Mouse (Mus musculus): ENCODE measurements at regions not wholly inside any gene's neighbourhood (a gene's known extent, or its start where the extent isn't known, plus 50 kb on each side); places are given as distances from the start of the nearest gene placed in this dataset.

- DNase-seq (ENCODE audit: low spot score) (no peak), ATAC-seq (ENCODE audit: extremely low read depth, insufficient number of reproducible peaks, low FRiP score, poor library complexity, severe bottlenecking) (no peak)
- Histone ChIP-seq H3K36me3 (replicated peaks) (no peaks in the 10 kb centered on the region), H3K4me3 (ENCODE audit: low read depth, low read length) (no peak overlapping the region), H3K9me3 (replicated peaks) (no peaks in the 10 kb centered on the region), H3K4me1 (ENCODE audit: insufficient read depth, low read depth, low read length) (no peaks in the 10 kb centered on the region), H3K27me3 (ENCODE audit: insufficient read depth, low read length) (no peaks in the 10 kb centered on the region)
- no peak for TF ChIP-seq TAL1 (conservative IDR thresholded peaks at IDR 0.05; ENCODE audit: low read depth, low read length)
- no peak for TF ChIP-seq POLR2AphosphoS5 (IDR thresholded peaks at IDR 0.05; ENCODE audit: insufficient replicate concordance, low read depth, low read length)
- TF ChIP-seq CTCF (IDR thresholded peaks at IDR 0.05; ENCODE audit: low read depth, low read length), result no peak
- TF ChIP-seq GATA1 (IDR thresholded peaks at IDR 0.05; ENCODE audit: borderline replicate concordance, low read length), result no peak
- no peak for TF ChIP-seq GATA2 (IDR thresholded peaks at IDR 0.05; ENCODE audit: borderline replicate concordance, low read depth, low read length)
These were observed 93.3 kb downstream of the Atxn7l3b start for GRCm38 (mm10) chr10:112835508-112835907.

GRCm38 (mm10) chr10:112810181-112810580 lies 118.6 kb downstream of the Atxn7l3b start:
- no peaks in the 10 kb centered on the region for H3K36me3 ChIP-seq (replicated peaks)
- H3K4me3 ChIP-seq (ENCODE audit: low read depth, low read length), result no peak overlapping the region
- no peaks in the 10 kb centered on the region for H3K4me1 ChIP-seq (ENCODE audit: insufficient read depth, low read depth, low read length)
- TF ChIP-seq CTCF (IDR thresholded peaks at IDR 0.05; ENCODE audit: low read depth, low read length) (no peak), POLR2AphosphoS5 (IDR thresholded peaks at IDR 0.05; ENCODE audit: insufficient replicate concordance, low read depth, low read length) (no peak), TAL1 (conservative IDR thresholded peaks at IDR 0.05; ENCODE audit: low read depth, low read length) (no peak), GATA1 (IDR thresholded peaks at IDR 0.05; ENCODE audit: borderline replicate concordance, low read length) (no peak), GATA2 (IDR thresholded peaks at IDR 0.05; ENCODE audit: borderline replicate concordance, low read depth, low read length) (no peak)
- H3K9me3 ChIP-seq (replicated peaks), result no peaks in the 10 kb centered on the region
- DNase-seq (ENCODE audit: low spot score) (no peak), ATAC-seq (ENCODE audit: extremely low read depth, insufficient number of reproducible peaks, low FRiP score, poor library complexity, severe bottlenecking) (no peak)
- H3K27me3 ChIP-seq (ENCODE audit: insufficient read depth, low read length), result no peaks in the 10 kb centered on the region

GRCm38 (mm10) chr10:112803557-112803956 lies 125.2 kb downstream of the Atxn7l3b start:
- 0 out of 2 replicates have a peak, but pooled peaks have one; percentile 8 for TF ChIP-seq CTCF (IDR thresholded peaks at IDR 0.05; ENCODE audit: low read depth, low read length)
- no peak for TF ChIP-seq GATA1 (IDR thresholded peaks at IDR 0.05; ENCODE audit: borderline replicate concordance, low read length)
- DNase-seq (ENCODE audit: low spot score), result no peak
- no peaks in the 10 kb centered on the region for H3K9me3 ChIP-seq (replicated peaks)
- no peaks in the 10 kb centered on the region for H3K36me3 ChIP-seq (replicated peaks)
- H3K4me3 ChIP-seq (ENCODE audit: low read depth, low read length), result no peak overlapping the region
- H3K4me1 ChIP-seq (ENCODE audit: insufficient read depth, low read depth, low read length), result no peaks in the 10 kb centered on the region
- no peaks in the 10 kb centered on the region for H3K27me3 ChIP-seq (ENCODE audit: insufficient read depth, low read length)
- peak; percentile 40; the same call in 1 of the 2 replicates for ATAC-seq (ENCODE audit: extremely low read depth, insufficient number of reproducible peaks, low FRiP score, poor library complexity, severe bottlenecking)

- no peak for TF ChIP-seq GATA1 (IDR thresholded peaks at IDR 0.05; ENCODE audit: borderline replicate concordance, low read length)
- TF ChIP-seq CTCF (IDR thresholded peaks at IDR 0.05; ENCODE audit: low read depth, low read length), result peak; percentile 47; the same call in 1 of the 2 replicates
- H3K4me1 ChIP-seq (ENCODE audit: insufficient read depth, low read depth, low read length), result no peaks in the 10 kb centered on the region
- H3K27me3 ChIP-seq (ENCODE audit: insufficient read depth, low read length), result no peaks in the 10 kb centered on the region
- ATAC-seq (ENCODE audit: extremely low read depth, insufficient number of reproducible peaks, low FRiP score, poor library complexity, severe bottlenecking), result peak; percentile 40
- no peaks in the 10 kb centered on the region for H3K9me3 ChIP-seq (replicated peaks)
- DNase-seq (ENCODE audit: low spot score), result peak; percentile 14
- H3K4me3 ChIP-seq (ENCODE audit: low read depth, low read length), result no peak overlapping the region
- H3K36me3 ChIP-seq (replicated peaks), result no peaks in the 10 kb centered on the region
These were observed 127.2 kb downstream of the Atxn7l3b start for GRCm38 (mm10) chr10:112801560-112801959.

- no peaks in the 10 kb centered on the region for H3K36me3 ChIP-seq (replicated peaks)
- no peak for ATAC-seq (ENCODE audit: extremely low read depth, insufficient number of reproducible peaks, low FRiP score, poor library complexity, severe bottlenecking)
- no peaks in the 10 kb centered on the region for H3K27me3 ChIP-seq (ENCODE audit: insufficient read depth, low read length)
- H3K4me3 ChIP-seq (ENCODE audit: low read depth, low read length), result no peak overlapping the region
- H3K9me3 ChIP-seq (replicated peaks), result no peaks in the 10 kb centered on the region
- TF ChIP-seq GATA1 (IDR thresholded peaks at IDR 0.05; ENCODE audit: borderline replicate concordance, low read length) (no peak), CTCF (IDR thresholded peaks at IDR 0.05; ENCODE audit: low read depth, low read length) (no peak), POLR2AphosphoS5 (IDR thresholded peaks at IDR 0.05; ENCODE audit: insufficient replicate concordance, low read depth, low read length) (no peak), GATA2 (IDR thresholded peaks at IDR 0.05; ENCODE audit: borderline replicate concordance, low read depth, low read length) (no peak), TAL1 (conservative IDR thresholded peaks at IDR 0.05; ENCODE audit: low read depth, low read length) (no peak)
- no peaks in the 10 kb centered on the region for H3K4me1 ChIP-seq (ENCODE audit: insufficient read depth, low read depth, low read length)
- DNase-seq (ENCODE audit: low spot score), result no peak
These were observed 130.2 kb downstream of the Atxn7l3b start for GRCm38 (mm10) chr10:112798603-112799002.

GRCm38 (mm10) chr10:112798090-112798489 lies 130.7 kb downstream of the Atxn7l3b start:
- H3K9me3 ChIP-seq (replicated peaks), result no peaks in the 10 kb centered on the region
- H3K4me3 ChIP-seq (ENCODE audit: low read depth, low read length), result no peak overlapping the region
- H3K4me1 ChIP-seq (ENCODE audit: insufficient read depth, low read depth, low read length), result no peaks in the 10 kb centered on the region
- no peaks in the 10 kb centered on the region for H3K27me3 ChIP-seq (ENCODE audit: insufficient read depth, low read length)
- no peaks in the 10 kb centered on the region for H3K36me3 ChIP-seq (replicated peaks)
- DNase-seq (ENCODE audit: low spot score) (no peak), ATAC-seq (ENCODE audit: extremely low read depth, insufficient number of reproducible peaks, low FRiP score, poor library complexity, severe bottlenecking) (no peak)
- TF ChIP-seq CTCF (IDR thresholded peaks at IDR 0.05; ENCODE audit: low read depth, low read length) (no peak), GATA1 (IDR thresholded peaks at IDR 0.05; ENCODE audit: borderline replicate concordance, low read length) (no peak), GATA2 (IDR thresholded peaks at IDR 0.05; ENCODE audit: borderline replicate concordance, low read depth, low read length) (no peak), TAL1 (conservative IDR thresholded peaks at IDR 0.05; ENCODE audit: low read depth, low read length) (no peak), POLR2AphosphoS5 (IDR thresholded peaks at IDR 0.05; ENCODE audit: insufficient replicate concordance, low read depth, low read length) (no peak)

- no peaks in the 10 kb centered on the region for H3K36me3 ChIP-seq (replicated peaks)
- H3K4me1 ChIP-seq (ENCODE audit: insufficient read depth, low read depth, low read length), result no peaks in the 10 kb centered on the region
- H3K9me3 ChIP-seq (replicated peaks), result no peaks in the 10 kb centered on the region
- H3K27me3 ChIP-seq (ENCODE audit: insufficient read depth, low read length), result no peaks in the 10 kb centered on the region
- no peak for ATAC-seq (ENCODE audit: extremely low read depth, insufficient number of reproducible peaks, low FRiP score, poor library complexity, severe bottlenecking)
- TF ChIP-seq POLR2AphosphoS5 (IDR thresholded peaks at IDR 0.05; ENCODE audit: insufficient replicate concordance, low read depth, low read length) (no peak), GATA2 (IDR thresholded peaks at IDR 0.05; ENCODE audit: borderline replicate concordance, low read depth, low read length) (no peak), CTCF (IDR thresholded peaks at IDR 0.05; ENCODE audit: low read depth, low read length) (no peak), GATA1 (IDR thresholded peaks at IDR 0.05; ENCODE audit: borderline replicate concordance, low read length) (no peak), TAL1 (conservative IDR thresholded peaks at IDR 0.05; ENCODE audit: low read depth, low read length) (no peak)
- DNase-seq (ENCODE audit: low spot score), result no peak
- H3K4me3 ChIP-seq (ENCODE audit: low read depth, low read length), result no peak overlapping the region
These were observed 132.9 kb downstream of the Atxn7l3b start for GRCm38 (mm10) chr10:112795938-112796337.

Measured in G1E (cell line).